Mouse (Mus musculus) stomach, embryonic 14.5 days (tissue): ENCODE results near the gene Kcnip1. TPM values are rescaled to one million over a fixed set of nuclear protein-coding genes. Genes with fewer than 3 reads are reported as not detected.

ENCODE experiments used
- ATAC-seq: fragments of 200-750 bp; cut with Nextera tagmentation; 2 replicates; pipeline ENCODE4 v1.8.0; 2017; ENCODE audit warnings: low read depth, moderate TSS enrichment; ENCODE audit not compliant: insufficient number of reproducible peaks, insufficient read depth, low FRiP score
- H3K27ac ChIP-seq: fragments of 300-500 bp; sonication (generic); 2 replicates; pipeline ENCODE4 v1.5.1; 2014; ENCODE audit warnings: mild to moderate bottlenecking, low read length, moderate library complexity, mixed read lengths
- H3K27me3 ChIP-seq: fragments of 300-500 bp; sonication (generic); 2 replicates; pipeline ENCODE4 v1.6.1; 2014; ENCODE audit warnings: low read length, control low read depth, mixed read lengths; ENCODE audit not compliant: control insufficient read depth, insufficient read depth
- H3K36me3 ChIP-seq: fragments of 300-500 bp; sonication (generic); 2 replicates; pipeline ENCODE4 v1.6.1; 2014; ENCODE audit warnings: mild to moderate bottlenecking, control low read depth, low read length, moderate library complexity, mixed read lengths; ENCODE audit not compliant: control insufficient read depth, insufficient read depth
- H3K4me1 ChIP-seq: fragments of 300-500 bp; sonication (generic); 2 replicates; pipeline ENCODE4 v1.6.1; 2014; ENCODE audit warnings: low read length, control low read depth, mixed read lengths; ENCODE audit not compliant: control insufficient read depth, insufficient read depth
- H3K4me2 ChIP-seq: fragments of 300-500 bp; sonication (generic); replicated peaks from 2 replicates; pipeline ENCODE4 v1.6.1; 2014; ENCODE audit warnings: low read depth, low read length, control low read depth
- H3K4me3 ChIP-seq: fragments of 300-500 bp; sonication (generic); 2 replicates; pipeline ENCODE4 v1.5.1; 2014; ENCODE audit warnings: low read depth, low read length, control low read depth
- H3K9ac ChIP-seq: fragments of 300-500 bp; sonication (generic); replicated peaks from 2 replicates; pipeline ENCODE4 v1.6.1; 2014; ENCODE audit warnings: low read depth, mild to moderate bottlenecking, control low read depth, low read length, moderate library complexity, mixed read lengths
- H3K9me3 ChIP-seq: fragments of 300-500 bp; sonication (generic); 2 replicates; pipeline ENCODE4 v1.6.1; 2016; ENCODE audit warnings: low read depth, low read length, control low read depth; ENCODE audit not compliant: control insufficient read depth
- WGBS: fragments of 180-500 bp; shearing (Covaris S2); extraction: QIAGEN DNeasy Blood & Tissue Kit; methylation state at CpG from one replicate; pipeline ENCODE4 v1.1.7; 2014; 5-methylcytosine and 5-hydroxymethylcytosine counted together
- polyA plus RNA-seq: library from polyadenylated mRNA; unstranded; fragments of >200 nt; fragmentation: Nextera tagmentation; extraction: Ambion mirVana; gene quantifications from 2 replicates; pipeline ENCODE4 v1.2.1, GENCODE M21; 2014

Gene Kcnip1
- polyA plus RNA-seq, 1 experiment from 2014 or later = 11.1 TPM

DNA sequence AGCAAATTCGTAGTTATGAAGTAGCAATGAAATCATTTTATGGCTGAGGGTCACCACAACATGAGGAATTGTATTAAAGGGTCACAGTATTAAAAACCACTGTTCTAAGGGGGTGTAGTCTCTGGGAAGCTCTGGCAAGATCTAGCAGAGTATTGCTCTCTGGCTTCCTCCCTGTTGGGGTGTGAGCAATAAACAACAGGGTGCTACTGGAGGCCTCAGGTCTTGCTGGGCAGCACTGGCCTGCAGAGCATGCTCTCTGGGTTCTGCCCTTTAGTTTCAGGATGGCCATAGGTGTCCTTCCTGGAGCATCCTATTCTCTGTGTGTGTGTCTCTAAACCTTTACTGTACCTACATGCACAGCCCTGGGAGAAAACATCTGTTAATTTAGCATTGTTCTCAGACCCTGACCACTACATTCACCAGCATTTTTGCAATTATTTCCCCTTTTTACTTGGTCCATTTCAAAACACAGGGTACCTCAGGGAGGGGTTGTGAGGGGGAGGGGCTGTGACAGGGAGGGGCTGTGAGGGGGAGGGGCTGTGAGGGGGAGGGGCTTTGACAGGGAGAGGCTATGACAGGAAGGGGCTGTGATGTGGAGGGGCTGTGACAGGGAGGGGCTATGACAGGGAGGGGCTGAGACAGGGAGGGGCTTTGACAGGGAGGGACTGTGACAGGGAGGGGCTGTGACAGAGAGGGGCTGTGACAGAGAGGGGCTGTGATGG lies 291.6 kb downstream of the Kcnip1 start:
- Histone ChIP-seq H3K27me3 (no peaks in the 10 kb centered on the region), H3K9me3 (no peaks in the 10 kb centered on the region), H3K36me3 (no peaks in the 10 kb centered on the region), H3K4me1 (no peaks in the 10 kb centered on the region), H3K4me2 (no peak overlapping the region), H3K4me3 (no peak overlapping the region), H3K9ac (no peak overlapping the region), H3K27ac (no peak overlapping the region)
- ATAC-seq = no peak
- 68% methylated on average over 1 of the region's 1 CpGs for WGBS

DNA sequence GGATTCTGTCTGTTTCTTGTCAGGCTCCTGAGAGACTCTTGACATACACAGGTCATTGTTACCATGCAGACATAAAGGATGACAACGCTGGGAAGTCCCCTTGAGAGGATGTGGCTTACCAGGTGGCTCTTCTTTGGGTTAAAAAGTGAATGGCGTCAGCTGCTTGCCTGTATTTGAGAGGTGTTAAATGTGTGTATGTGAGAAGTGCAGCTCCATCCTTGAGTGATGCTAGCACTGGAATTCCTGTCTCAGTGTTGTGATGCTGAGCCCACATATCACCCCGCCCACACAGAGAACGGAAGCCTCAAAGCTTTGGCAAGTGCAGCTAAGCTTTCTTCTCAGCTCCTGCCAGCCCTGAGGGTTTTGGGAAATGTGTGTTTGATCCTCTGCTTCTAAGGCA lies 292.2 kb downstream of the Kcnip1 start:
- H3K36me3 ChIP-seq = no peaks in the 10 kb centered on the region
- H3K27me3 ChIP-seq = no peaks in the 10 kb centered on the region
- no peak overlapping the region for H3K27ac ChIP-seq
- H3K4me2 ChIP-seq = no peak overlapping the region
- H3K4me1 ChIP-seq = no peaks in the 10 kb centered on the region
- H3K4me3 ChIP-seq = no peak overlapping the region
- ATAC-seq = no peak
- no peak overlapping the region for H3K9ac ChIP-seq
- 32% methylated on average over 4 of the region's 4 CpGs for WGBS
- H3K9me3 ChIP-seq = no peaks in the 10 kb centered on the region

DNA sequence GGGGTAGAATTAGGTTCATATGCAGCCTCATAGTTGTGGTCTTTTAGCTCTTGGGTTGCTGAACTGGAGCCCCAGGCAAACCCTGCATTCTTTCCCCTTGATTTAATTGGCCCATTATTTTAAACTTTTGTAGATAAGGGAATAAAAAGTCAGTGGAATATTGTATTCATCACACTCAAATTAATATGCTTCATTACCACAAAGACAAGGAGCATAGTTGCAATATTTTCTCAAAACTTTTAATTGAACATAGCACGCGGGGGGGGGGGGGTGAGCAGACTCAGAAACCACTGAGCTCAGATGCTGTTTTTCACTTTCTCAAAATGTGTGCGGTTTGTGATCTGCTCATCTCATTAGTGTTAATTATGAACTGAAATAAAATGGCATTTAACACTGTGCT lies 302.8 kb downstream of the Kcnip1 start:
- Histone ChIP-seq H3K27me3 (no peaks in the 10 kb centered on the region), H3K4me3 (no peak overlapping the region), H3K27ac (no peak overlapping the region), H3K4me1 (no peaks in the 10 kb centered on the region), H3K36me3 (no peaks in the 10 kb centered on the region), H3K4me2 (no peak overlapping the region), H3K9me3 (no peaks in the 10 kb centered on the region), H3K9ac (no peak overlapping the region)
- ATAC-seq = no peak
- 90% methylated on average over 3 of the region's 3 CpGs for WGBS

DNA sequence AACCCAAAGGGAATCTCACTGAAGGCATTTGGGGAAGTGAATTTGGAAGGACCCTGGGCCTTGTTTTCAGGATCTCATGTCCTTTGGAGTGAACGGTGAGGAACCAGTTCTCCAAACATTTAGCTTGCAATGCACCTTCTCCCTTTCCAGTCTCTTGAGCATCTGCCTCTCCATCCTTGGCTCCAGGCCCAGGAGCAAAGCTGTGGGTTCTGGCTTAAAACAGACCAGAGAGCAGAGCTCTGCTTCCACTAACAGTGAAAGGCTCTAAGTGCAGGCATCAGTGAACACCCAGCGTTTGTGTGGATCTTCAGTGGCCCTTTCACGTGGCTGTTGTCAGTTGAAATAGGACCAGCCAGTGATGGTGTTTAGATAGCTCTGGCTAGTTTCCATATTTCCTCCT lies 307.0 kb downstream of the Kcnip1 start:
- WGBS = 42% methylated on average over 3 of the region's 3 CpGs
- ATAC-seq = no peak

DNA sequence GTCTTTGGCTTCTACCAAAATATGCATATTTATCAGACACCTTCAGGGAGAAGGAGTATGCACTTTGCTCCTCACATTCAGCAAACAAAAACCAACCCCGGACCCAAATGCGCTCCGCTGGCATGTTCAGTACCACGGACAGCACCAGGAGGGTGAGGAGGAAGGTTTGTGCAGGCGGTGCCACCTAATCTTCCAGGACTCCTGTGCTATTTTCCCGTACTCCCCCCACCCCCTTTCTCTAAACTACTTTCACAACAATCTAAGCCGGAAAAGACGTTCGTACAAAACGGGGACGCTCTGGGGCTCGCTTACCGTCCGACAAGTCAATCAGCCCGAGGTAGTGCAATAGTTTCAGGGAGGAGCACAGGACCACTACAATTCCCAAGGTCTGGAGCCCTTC lies 312.8 kb downstream of the Kcnip1 start:
- 1% methylated on average over 15 of the region's 15 CpGs for WGBS
- Histone ChIP-seq H3K27ac (no peak overlapping the region), H3K4me3 (no peak overlapping the region), H3K4me2 (no peak overlapping the region), H3K36me3 (no peaks in the 10 kb centered on the region), H3K4me1 (no peaks in the 10 kb centered on the region), H3K9ac (no peak overlapping the region), H3K9me3 (no peaks in the 10 kb centered on the region), H3K27me3 (no peaks in the 10 kb centered on the region)
- ATAC-seq = no peak

More for the DNA sequence above, 307.0 kb downstream of the Kcnip1 start:
- Histone ChIP-seq H3K4me1 (no peaks in the 10 kb centered on the region), H3K36me3 (no peaks in the 10 kb centered on the region), H3K27ac (no peak overlapping the region), H3K27me3 (no peaks in the 10 kb centered on the region), H3K4me3 (no peak overlapping the region), H3K9ac (no peak overlapping the region), H3K9me3 (no peaks in the 10 kb centered on the region), H3K4me2 (no peak overlapping the region)

DNA sequence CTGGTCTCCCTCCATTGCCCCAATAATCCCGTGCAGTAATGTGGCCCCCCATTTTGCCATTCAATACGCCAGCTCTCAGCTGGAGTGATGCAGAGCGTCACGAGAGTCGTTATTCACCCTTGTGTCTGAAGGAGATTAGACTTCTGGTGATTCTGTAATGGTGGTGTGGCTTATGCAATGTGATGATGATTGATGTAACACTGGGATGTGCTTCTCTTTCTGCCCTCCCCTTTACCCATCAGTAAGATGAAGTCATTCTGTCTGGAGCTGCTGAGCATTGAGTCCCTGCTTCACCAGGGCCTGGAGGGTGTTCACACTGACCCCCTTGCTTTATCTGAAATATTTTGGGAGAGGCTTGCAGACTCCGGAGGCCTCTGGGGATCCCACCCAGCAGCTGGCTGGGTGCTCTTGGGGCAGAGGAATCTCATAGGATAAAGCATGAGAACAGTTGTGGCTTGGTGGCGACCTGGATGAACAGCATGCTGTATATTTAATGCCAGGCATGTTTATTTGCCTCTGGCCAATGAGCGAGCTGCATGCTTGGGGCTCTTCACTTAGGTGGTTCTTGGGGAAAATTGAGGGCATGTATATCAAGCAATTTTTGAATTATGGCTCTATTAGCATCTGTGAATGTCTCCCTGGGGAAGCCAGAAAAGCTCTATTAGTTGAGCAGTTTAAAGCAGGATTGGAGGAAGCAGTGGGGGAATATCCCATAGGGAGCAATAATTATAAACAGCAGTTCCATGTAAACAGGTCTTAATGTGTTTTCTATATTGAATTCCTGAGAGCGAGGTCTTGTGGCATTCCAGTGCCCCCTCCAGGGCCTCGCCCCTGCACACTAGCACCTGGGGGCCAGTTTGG lies 322.6 kb downstream of the Kcnip1 start:
- H3K36me3 ChIP-seq = no peaks in the 10 kb centered on the region
- no peak for ATAC-seq
- H3K9ac ChIP-seq = no peak overlapping the region
- H3K4me2 ChIP-seq = no peak overlapping the region
- 54% methylated on average over 10 of the region's 10 CpGs for WGBS
- H3K9me3 ChIP-seq = no peaks in the 10 kb centered on the region
- no peak overlapping the region for H3K27ac ChIP-seq
- no peaks in the 10 kb centered on the region for H3K27me3 ChIP-seq
- no peaks in the 10 kb centered on the region for H3K4me1 ChIP-seq
- H3K4me3 ChIP-seq = no peak overlapping the region

DNA sequence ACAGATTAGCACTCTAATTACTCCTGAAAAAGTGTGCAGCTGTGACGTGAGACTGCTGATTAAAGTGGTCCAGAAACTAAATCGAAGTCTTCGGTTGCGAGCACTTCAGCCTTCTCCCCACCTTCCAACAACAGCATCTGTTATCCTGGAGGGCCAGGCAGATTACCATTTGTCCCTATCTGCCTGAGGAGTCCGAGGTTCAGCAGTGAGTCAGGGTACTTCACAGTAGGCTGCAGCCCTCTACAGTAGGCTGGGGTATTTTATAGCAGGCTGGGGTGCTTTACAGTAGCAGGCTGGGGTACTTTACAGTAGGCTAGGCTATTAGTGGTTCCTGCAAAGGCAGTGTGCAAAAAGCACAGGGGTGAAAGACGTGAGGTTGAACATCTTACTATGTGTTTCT lies 324.6 kb downstream of the Kcnip1 start:
- Histone ChIP-seq H3K9ac (no peak overlapping the region), H3K4me2 (no peak overlapping the region), H3K27ac (no peak overlapping the region), H3K4me3 (no peak overlapping the region), H3K27me3 (no peaks in the 10 kb centered on the region), H3K36me3 (no peaks in the 10 kb centered on the region), H3K9me3 (no peaks in the 10 kb centered on the region), H3K4me1 (no peaks in the 10 kb centered on the region)
- ATAC-seq = no peak
- WGBS = 64% methylated on average over 6 of the region's 6 CpGs

DNA sequence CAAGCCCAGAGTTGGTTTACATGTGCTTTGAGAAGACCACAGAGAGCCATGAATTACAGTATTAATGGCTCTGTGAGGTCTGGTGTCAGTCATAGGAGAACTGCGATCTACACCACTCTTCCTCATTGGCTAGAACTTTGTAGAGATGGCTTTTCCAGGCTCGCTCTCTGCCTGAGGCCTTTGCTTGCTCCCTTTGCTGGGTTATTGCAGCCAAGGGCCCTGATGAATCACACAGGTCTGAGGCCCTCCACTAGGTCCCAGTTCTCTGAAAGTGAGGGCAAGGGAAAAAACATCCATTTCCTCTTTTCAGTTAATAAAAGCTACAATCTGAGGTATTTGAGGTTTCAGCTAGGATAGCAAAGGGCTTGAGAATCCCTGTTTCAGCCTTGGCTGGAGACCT lies 329.4 kb downstream of the Kcnip1 start:
- H3K4me2 ChIP-seq = no peak overlapping the region
- no peaks in the 10 kb centered on the region for H3K36me3 ChIP-seq
- H3K4me1 ChIP-seq = no peaks in the 10 kb centered on the region
- no peak for ATAC-seq
- WGBS = 76% methylated on average over 2 of the region's 2 CpGs
- H3K9ac ChIP-seq = no peak overlapping the region
- no peak overlapping the region for H3K4me3 ChIP-seq
- no peaks in the 10 kb centered on the region for H3K9me3 ChIP-seq
- H3K27ac ChIP-seq = no peak overlapping the region
- no peaks in the 10 kb centered on the region for H3K27me3 ChIP-seq
